In the genomic region with DNA sequence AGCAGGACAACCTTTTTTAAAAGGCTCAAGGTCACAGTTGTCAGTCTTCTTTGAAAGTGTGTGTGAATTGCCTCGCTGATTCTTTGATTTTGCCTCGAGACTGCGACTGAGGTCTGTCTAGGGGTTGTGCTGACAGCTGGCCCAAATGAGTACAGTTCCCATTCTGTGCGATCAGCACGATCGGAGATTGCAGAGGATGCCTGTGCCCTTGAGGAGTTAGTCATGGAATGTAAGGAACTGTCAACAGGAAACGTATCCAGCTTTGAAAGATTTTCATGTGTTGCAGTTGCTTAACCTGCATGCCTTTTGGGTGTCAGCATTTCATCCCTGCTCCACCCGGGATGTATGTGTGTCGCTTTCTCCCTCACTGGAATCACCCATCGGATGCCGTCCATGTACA, we compare ENCODE assay signal across 24 mouse cellular contexts.
DNase-seq lines count a peak whose midpoint lies in the region; ATAC-seq and TF ChIP-seq lines count a peak whose summit lies in the region.
"Had no signal": no experiment of that assay in that cellular context is flagged by ENCODE, and none has a peak within 500 bp of the region (broad histone marks: within the 10 kb centered on the region; RNA-seq: fewer than 3 reads in every experiment).

No protein-coding gene starts in this region.

- H3K27ac ChIP-seq in heart, embryonic 13.5 days (replicated peaks): no peak overlapping the region
- no peak overlapping the region for H3K27ac ChIP-seq in heart, postnatal 0 days (ENCODE audit: low read depth)
- H3K27ac ChIP-seq: embryonic facial prominence, embryonic 12.5 days; forebrain, embryonic 15.5 days; hindbrain, embryonic 12.5 days had no signal

- no peaks in the 10 kb centered on the region for H3K36me3 ChIP-seq in heart, embryonic 13.5 days
- H3K36me3 ChIP-seq in heart, postnatal 0 days (replicated peaks; ENCODE audit: control insufficient read depth, insufficient read depth, low read length): no peaks in the 10 kb centered on the region
- H3K36me3 ChIP-seq: embryonic facial prominence, embryonic 12.5 days; forebrain, embryonic 15.5 days; G1E; hindbrain, embryonic 12.5 days had no signal

- DNase-seq in adrenal gland, adult 2 months: peak; percentile 19
- DNase-seq in adrenal gland, postnatal 4 days (ENCODE audit: low spot score in 2 of 2): no peak
- DNase-seq in heart, adult 9 months (ENCODE audit: low spot score in 2 of 2): no peak
- no peak for DNase-seq in heart, postnatal 0 days (ENCODE audit: low spot score)
- DNase-seq in heart, adult 8-10 months (ENCODE audit: low spot score): no peak
- no peak for DNase-seq in lung, postnatal 4 days
- DNase-seq: adrenal gland, postnatal 25 days; B cell, adult 2 months; cerebellum, adult 11 months; cerebellum, adult 8-10 months; cerebellum, postnatal 14 days; gastrocnemius, postnatal 10 days; heart, postnatal 36 days; kidney, adult 8-10 months had no signal

- H3K4me2 ChIP-seq in heart, embryonic 13.5 days: peak overlapping the region; percentile 54
- H3K4me2 ChIP-seq in heart, postnatal 0 days (ENCODE audit: low read depth, low read length): 0 out of 2 replicates have a peak overlapping the region, but pooled peaks have one; percentile 9
- H3K4me2 ChIP-seq: embryonic facial prominence, embryonic 12.5 days; forebrain, embryonic 15.5 days; hindbrain, embryonic 12.5 days had no signal

- no peak for TF ChIP-seq CTCF in heart, postnatal 0 days (IDR thresholded peaks at IDR 0.05; ENCODE audit: low read depth)

- no peaks in the 10 kb centered on the region for H3K9me3 ChIP-seq in heart, embryonic 13.5 days
- no peaks in the 10 kb centered on the region for H3K9me3 ChIP-seq in heart, postnatal 0 days (replicated peaks; ENCODE audit: control insufficient read depth, low read length)
- H3K9me3 ChIP-seq: embryonic facial prominence, embryonic 12.5 days; forebrain, embryonic 15.5 days; hindbrain, embryonic 12.5 days had no signal

- TF ChIP-seq EP300 in heart, postnatal 0 days (IDR thresholded peaks at IDR 0.05; ENCODE audit: low read depth): no peak

- H3K27me3 ChIP-seq in heart, embryonic 13.5 days (replicated peaks): no peaks in the 10 kb centered on the region; the same call in none of the 2 replicates
- no peaks in the 10 kb centered on the region for H3K27me3 ChIP-seq in heart, postnatal 0 days (ENCODE audit: control insufficient read depth, insufficient read depth, low read length)
- H3K27me3 ChIP-seq: embryonic facial prominence, embryonic 12.5 days; forebrain, embryonic 15.5 days; hindbrain, embryonic 12.5 days had no signal

- H3K4me1 ChIP-seq in heart, embryonic 13.5 days: peaks cover 28% of the 10 kb centered on the region
- peaks cover 17% of the 10 kb centered on the region for H3K4me1 ChIP-seq in heart, postnatal 0 days (ENCODE audit: control insufficient read depth, insufficient read depth)

- H3K9ac ChIP-seq in heart, embryonic 13.5 days: no peak overlapping the region
- no peak overlapping the region for H3K9ac ChIP-seq in heart, postnatal 0 days (replicated peaks; ENCODE audit: low read depth, low read length)
- H3K9ac ChIP-seq: embryonic facial prominence, embryonic 12.5 days; forebrain, embryonic 15.5 days; hindbrain, embryonic 12.5 days had no signal

- no peak overlapping the region for H3K4me3 ChIP-seq in heart, embryonic 13.5 days
- no peak overlapping the region for H3K4me3 ChIP-seq in heart, postnatal 0 days (ENCODE audit: low read depth, low read length)
- H3K4me3 ChIP-seq: embryonic facial prominence, embryonic 12.5 days; forebrain, embryonic 15.5 days; hindbrain, embryonic 12.5 days had no signal

- ATAC-seq in heart, embryonic 13.5 days (ENCODE audit: extremely low read depth, insufficient number of reproducible peaks, low FRiP score, low TSS enrichment): no peak
- ATAC-seq in heart, postnatal 0 days (ENCODE audit: insufficient read depth, low read depth): no peak
- ATAC-seq: activated CD4-positive, CD25-positive, alpha-beta regulatory T cell, adult 4 months; CD4-positive, CD25-positive, alpha-beta regulatory T cell, adult 4 months; forebrain, embryonic 15.5 days; hindbrain, embryonic 16.5 days; inflammation-experienced regulatory T-cells, adult 6 months; intestine, postnatal 0 days had no signal

- 30% methylated on average over 11 of the region's 11 CpGs for WGBS in heart, embryonic 13.5 days
- 31% methylated on average over 11 of the region's 11 CpGs for WGBS in heart, postnatal 0 days
